Mouse (Mus musculus): ENCODE results near the gene Gm10112.
A peak's percentile ranks its signal among the peaks of the same experiment; 100 is the strongest.

Gene Gm10112

DNA sequence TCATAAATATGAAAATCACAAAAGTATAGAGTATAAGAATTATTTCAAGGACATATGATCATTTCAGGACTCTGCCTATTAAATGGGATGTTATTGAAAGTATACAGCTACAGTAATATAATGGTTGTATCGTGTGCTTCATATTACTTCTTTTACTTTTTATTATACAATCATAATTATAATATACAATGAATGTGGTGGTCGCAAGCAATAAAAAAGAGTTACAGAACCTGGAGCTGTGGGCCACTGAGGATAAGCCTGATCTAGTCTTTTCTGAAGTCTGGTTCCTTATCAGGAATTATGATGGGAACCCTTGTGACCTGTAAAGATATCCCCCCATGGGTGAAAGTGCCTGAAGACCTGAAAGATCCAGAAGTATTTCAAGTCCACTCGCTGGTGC is at the start of gene Gm10112:
Gm10112 (plus strand) TSS at position 301 of the 400 bp plus-strand sequence.
- DNase-seq (ENCODE audit: low spot score), result no peak

DNA sequence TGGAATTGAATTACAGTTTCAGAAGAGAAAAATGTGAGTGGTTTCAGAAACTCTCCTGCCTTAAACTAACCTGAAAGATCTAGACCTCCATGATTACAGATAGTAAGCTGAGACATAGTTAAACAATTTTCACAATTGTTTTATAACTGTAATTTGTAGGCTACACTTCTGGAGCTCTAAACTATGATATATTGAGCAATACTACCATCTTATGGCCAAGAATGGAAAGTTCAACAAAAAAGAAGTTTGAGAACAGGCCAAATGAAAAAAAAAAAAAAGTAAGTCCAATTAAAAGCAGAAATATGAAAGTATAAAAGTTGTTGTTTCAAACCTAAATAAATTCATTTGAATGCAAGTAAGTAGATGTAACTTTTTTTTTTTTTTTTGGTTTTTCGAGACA is 21.4 kb downstream of the Gm10112 start:
- DNase-seq (ENCODE audit: low spot score), result no peak

DNA sequence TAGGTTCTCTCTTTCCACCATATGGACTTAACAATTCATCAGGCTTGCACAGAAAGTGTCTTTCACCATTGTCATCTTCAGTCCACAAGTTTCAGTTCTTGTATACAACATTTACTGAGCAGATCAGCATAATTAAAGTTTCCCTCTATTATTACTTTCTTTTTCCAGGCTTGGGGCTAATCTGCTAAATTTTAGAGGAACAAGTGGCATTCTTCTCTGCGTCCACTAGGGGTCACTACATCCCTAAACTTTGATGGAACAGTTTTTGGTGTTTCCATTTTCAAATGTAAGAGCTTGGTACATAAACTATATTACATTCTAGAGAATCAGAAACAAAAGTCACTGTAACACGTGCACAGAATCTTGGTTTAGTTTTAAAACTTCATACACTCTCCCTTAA is 28.2 kb downstream of the Gm10112 start:
- DNase-seq (ENCODE audit: low spot score), result peak; percentile 54

DNA sequence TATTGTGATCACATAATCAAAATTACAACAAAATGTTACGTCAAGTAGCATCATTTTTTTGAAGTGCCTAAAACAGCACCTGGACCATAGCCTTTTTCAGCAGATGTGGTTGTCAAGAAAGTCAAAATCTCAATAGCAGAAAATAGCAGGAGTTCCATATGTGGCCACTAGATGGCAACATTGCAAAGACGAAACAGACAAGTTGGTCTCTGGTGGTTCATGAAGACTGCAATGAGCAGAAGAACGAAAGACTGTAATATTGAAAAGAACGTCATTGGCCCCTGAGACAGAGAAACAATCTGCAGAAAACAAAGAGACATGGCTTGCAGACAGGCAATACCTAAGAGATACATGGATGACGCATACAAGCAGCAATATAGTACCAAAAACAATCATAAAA is 42.1 kb downstream of the Gm10112 start:
- peak; percentile 72 for DNase-seq (ENCODE audit: low spot score)

All from embryo, embryonic 10.5 days (tissue).